Mouse (Mus musculus) heart, embryonic 15.5 days (tissue): ENCODE measurements around the gene Ctdsp1. TPM values are rescaled to one million over a fixed set of nuclear protein-coding genes. Genes with fewer than 3 reads are reported as not detected.
A peak's percentile ranks its signal among the peaks of the same experiment; 100 is the strongest.

ENCODE experiments used
- ATAC-seq: fragments of 200-750 bp; cut with Nextera tagmentation; replicated peaks from 2 replicates; pipeline ENCODE4 v1.8.0; 2017; ENCODE audit warnings: low read depth, moderate TSS enrichment; ENCODE audit not compliant: insufficient number of reproducible peaks, insufficient read depth, low FRiP score
- H3K27ac ChIP-seq: fragments of 300-500 bp; sonication (generic); 2 replicates; pipeline ENCODE4 v1.5.1; 2015; ENCODE audit warnings: mild to moderate bottlenecking, inconsistent platforms
- H3K27me3 ChIP-seq: fragments of 300-500 bp; sonication (generic); 2 replicates; pipeline ENCODE4 v1.6.1; 2015; ENCODE audit warnings: inconsistent platforms
- H3K36me3 ChIP-seq: fragments of 300-500 bp; sonication (generic); 2 replicates; pipeline ENCODE4 v1.6.1; 2015; ENCODE audit warnings: mild to moderate bottlenecking, inconsistent platforms
- H3K4me1 ChIP-seq: fragments of 300-500 bp; sonication (generic); replicated peaks from 2 replicates; pipeline ENCODE4 v1.6.1; 2015; ENCODE audit warnings: inconsistent platforms
- H3K4me2 ChIP-seq: fragments of 300-500 bp; sonication (generic); 2 replicates; pipeline ENCODE4 v1.6.1; 2015; ENCODE audit warnings: inconsistent platforms, mild to moderate bottlenecking, moderate library complexity
- H3K4me3 ChIP-seq: fragments of 300-500 bp; sonication (generic); 2 replicates; pipeline ENCODE4 v1.5.1; 2015; ENCODE audit warnings: mild to moderate bottlenecking, inconsistent platforms
- H3K9ac ChIP-seq: fragments of 300-500 bp; sonication (generic); 2 replicates; pipeline ENCODE4 v1.6.1; 2015; ENCODE audit warnings: mild to moderate bottlenecking, inconsistent platforms
- H3K9me3 ChIP-seq: fragments of 300-500 bp; sonication (generic); replicated peaks from 2 replicates; pipeline ENCODE4 v1.6.1; 2016; ENCODE audit warnings: inconsistent platforms
- WGBS: fragments of 180-500 bp; shearing (Covaris S2); methylation state at CpG from one replicate; pipeline ENCODE4 v1.1.7; 2015; ENCODE audit warnings: mixed read lengths; 5-methylcytosine and 5-hydroxymethylcytosine counted together
- polyA plus RNA-seq: library from polyadenylated mRNA; unstranded; fragments of >200 nt; fragmentation: Nextera tagmentation; extraction: Ambion mirVana; gene quantifications from 2 replicates; pipeline ENCODE4 v1.2.1, GENCODE M21; 2015

Gene Ctdsp1
- polyA plus RNA-seq, 1 experiment from 2014 or later = 55.1 TPM

DNA sequence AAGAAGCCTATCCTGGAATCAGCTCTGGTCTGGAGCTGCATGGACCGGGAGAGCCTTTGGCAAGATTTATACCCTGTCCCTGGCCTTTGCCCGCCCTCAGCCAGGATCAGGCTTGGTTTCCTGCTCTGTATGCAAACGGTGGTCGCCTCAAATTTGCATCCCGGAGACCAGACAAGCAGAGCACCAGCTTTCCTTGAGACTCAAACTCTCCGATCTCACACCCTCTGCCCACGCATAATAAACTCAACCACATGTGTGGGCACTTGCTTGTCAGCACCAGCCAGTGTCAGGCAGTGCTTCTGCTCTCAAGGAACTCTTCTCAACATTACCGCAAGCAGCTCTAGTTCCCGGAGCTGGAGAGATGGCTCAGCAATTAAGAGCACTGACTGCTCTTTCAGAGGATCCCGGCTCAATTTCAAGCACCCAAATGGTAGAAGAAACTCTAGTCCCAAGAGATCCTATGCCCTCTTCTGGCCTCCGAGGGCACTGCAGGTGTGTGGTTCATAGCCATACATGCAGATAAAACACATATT, 6.7 kb downstream of the Ctdsp1 start:
- no peaks in the 10 kb centered on the region for H3K9me3 ChIP-seq
- H3K4me3 ChIP-seq = peak overlapping the region; percentile 50
- H3K36me3 ChIP-seq = peaks cover 23% of the 10 kb centered on the region
- peak overlapping the region; percentile 90 for H3K4me2 ChIP-seq
- WGBS = 3% methylated on average over 11 of the region's 11 CpGs
- H3K9ac ChIP-seq = peak overlapping the region; percentile 63
- peaks cover 22% of the 10 kb centered on the region for H3K4me1 ChIP-seq
- H3K27me3 ChIP-seq = no peaks in the 10 kb centered on the region
- H3K27ac ChIP-seq = peak overlapping the region; percentile 95
- peak; percentile 25 for ATAC-seq

DNA sequence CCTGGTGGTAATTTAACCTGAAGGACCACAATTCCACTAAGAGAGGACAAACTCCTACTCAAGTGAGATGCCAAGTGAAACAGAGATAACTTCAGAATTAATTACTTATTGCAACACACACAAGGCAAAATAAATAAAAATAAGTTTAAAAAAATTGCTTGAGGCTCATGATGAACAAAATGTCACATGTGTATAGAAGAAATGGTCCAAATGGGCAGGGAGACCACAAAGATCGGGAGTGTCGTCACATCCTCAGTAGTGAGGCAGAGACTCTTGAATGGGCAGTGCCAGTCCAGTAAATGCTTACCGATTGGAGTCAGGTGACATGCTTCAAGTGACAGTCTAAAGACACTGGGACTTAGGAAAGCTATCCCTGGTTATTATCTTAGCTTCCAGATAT, 9.2 kb downstream of the Ctdsp1 start:
- Histone ChIP-seq H3K4me2 (no peak overlapping the region), H3K36me3 (no peaks in the 10 kb centered on the region), H3K27ac (no peak overlapping the region), H3K4me1 (peaks cover 11% of the 10 kb centered on the region), H3K9me3 (no peaks in the 10 kb centered on the region), H3K27me3 (no peaks in the 10 kb centered on the region), H3K4me3 (no peak overlapping the region), H3K9ac (no peak overlapping the region)
- 71% methylated on average over 3 of the region's 3 CpGs for WGBS
- no peak for ATAC-seq

DNA sequence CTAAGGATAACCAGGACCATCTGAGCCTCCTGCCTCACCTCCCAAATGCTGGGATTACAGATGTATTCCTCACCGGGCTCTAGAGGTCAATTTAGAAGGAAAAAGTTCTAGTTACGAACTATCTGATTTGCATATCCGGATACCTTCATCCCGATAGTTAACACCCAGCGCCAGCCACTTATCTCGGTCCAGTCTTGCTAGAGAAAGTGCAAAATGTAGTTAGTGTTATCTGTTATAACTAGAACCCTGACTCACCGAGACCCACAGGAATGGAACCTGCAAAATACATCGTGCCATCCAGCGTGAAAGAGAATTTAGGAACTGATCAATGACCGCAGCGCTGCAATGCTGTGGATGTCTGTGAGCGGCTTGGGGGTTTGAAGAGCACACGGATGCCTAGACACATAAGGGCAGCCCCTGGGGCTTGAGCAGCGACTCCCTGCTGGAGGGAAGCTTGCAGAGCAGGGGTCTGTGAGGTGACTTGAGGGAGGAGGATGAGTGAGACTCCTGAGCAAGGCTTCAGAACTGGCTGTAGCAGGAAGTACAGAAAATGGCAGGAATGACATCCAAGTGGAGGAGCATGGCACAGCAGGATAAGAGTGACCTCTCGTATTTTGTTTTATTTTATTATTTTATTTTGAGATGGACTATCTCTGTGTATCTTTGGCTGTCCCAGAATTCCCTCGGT, 9.8 kb downstream of the Ctdsp1 start:
- peaks cover 11% of the 10 kb centered on the region for H3K4me1 ChIP-seq
- ATAC-seq = no peak
- no peaks in the 10 kb centered on the region for H3K27me3 ChIP-seq
- no peak overlapping the region for H3K4me3 ChIP-seq
- WGBS = 44% methylated on average over 16 of the region's 16 CpGs
- H3K9me3 ChIP-seq = no peaks in the 10 kb centered on the region
- H3K4me2 ChIP-seq = 0 out of 2 replicates have a peak overlapping the region, but pooled peaks have one; percentile 18
- H3K9ac ChIP-seq = no peak overlapping the region
- H3K36me3 ChIP-seq = no peaks in the 10 kb centered on the region
- H3K27ac ChIP-seq = no peak overlapping the region

DNA sequence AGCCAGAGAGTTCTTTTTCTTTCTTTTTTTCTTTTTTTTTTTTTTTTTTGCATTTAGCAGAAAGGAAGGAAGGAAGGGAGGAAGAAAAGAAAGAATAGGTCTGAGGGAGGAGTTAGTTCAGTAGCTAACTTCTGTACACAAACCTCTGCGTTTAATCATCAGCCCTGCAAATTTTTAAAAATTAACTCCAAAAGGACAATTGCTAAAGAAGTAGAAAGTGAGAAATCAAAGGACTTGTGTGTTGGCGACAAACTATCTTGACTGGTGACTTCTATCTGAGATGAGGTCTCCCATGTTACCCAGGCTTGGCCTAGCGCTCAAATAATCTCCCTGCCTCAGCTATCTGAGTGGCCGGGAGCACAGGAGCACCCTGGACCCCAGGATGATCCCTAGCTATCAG, 12.9 kb downstream of the Ctdsp1 start:
- no peaks in the 10 kb centered on the region for H3K27me3 ChIP-seq
- H3K9ac ChIP-seq = no peak overlapping the region
- ATAC-seq = no peak
- H3K27ac ChIP-seq = no peak overlapping the region
- no peak overlapping the region for H3K4me3 ChIP-seq
- H3K9me3 ChIP-seq = no peaks in the 10 kb centered on the region
- H3K4me2 ChIP-seq = no peak overlapping the region
- no peaks in the 10 kb centered on the region for H3K36me3 ChIP-seq
- H3K4me1 ChIP-seq = no peaks in the 10 kb centered on the region
- 75% methylated on average over 4 of the region's 4 CpGs for WGBS

DNA sequence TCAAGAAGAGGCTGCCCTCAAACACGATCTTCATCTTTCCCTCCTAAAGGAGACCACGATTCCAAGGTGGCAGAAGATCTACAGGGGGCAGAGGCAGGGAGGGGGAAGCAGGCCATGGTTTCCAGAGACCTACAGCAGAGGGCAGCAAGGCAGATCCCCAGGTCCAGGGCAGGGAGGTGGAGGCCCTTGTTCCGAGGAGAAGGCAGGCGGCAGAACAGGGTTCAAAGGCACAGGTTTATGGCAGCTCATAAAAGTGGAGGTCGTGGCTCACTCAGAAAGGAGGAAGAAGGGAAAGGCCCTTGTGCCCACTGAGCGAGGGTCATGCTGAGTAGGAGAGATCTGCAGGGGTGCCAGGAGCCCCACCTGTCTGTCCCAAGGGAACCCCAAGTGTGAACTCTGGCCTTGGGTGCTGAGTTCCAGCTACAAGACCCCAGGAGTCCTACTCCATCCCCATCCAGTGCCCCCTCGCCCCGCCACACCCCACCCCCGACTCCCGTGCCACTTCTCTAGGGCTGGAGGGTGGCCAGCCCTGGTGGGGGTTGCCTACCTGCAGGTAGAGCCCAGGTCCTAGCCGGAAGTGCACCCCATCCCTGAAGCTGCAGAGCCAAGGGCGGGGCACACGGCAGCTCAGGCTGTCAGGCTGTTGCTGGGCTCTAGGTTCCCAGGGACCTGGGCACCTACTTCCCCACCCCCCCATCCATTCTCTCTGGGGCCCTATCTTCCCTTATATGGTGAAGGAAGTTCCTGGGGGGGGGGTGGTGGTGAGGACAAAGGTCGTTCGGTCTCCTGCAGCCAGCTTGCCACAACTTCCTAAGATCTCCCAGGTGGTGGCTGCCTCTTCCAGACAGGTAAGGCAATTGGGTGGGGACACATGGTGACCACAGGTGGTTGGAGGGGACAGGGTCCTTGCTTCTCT, 17.5 kb downstream of the Ctdsp1 start, which contains the start of gene Vil1:
Gene Vil1, plus strand, starts transcription at position 788 of the 916 bp plus-strand sequence.
- Histone ChIP-seq H3K27me3 (no peaks in the 10 kb centered on the region), H3K4me3 (no peak within 1 kb of the TSS), H3K4me1 (no peaks in the 10 kb centered on the region), H3K9ac (no peak within 1 kb of the TSS), H3K27ac (no peak within 1 kb of the TSS), H3K9me3 (no peaks in the 10 kb centered on the region), H3K36me3 (no peaks in the 10 kb centered on the region), H3K4me2 (no peak within 1 kb of the TSS)
- WGBS = 48% methylated on average over 15 of the region's 15 CpGs
- no peak for ATAC-seq

DNA sequence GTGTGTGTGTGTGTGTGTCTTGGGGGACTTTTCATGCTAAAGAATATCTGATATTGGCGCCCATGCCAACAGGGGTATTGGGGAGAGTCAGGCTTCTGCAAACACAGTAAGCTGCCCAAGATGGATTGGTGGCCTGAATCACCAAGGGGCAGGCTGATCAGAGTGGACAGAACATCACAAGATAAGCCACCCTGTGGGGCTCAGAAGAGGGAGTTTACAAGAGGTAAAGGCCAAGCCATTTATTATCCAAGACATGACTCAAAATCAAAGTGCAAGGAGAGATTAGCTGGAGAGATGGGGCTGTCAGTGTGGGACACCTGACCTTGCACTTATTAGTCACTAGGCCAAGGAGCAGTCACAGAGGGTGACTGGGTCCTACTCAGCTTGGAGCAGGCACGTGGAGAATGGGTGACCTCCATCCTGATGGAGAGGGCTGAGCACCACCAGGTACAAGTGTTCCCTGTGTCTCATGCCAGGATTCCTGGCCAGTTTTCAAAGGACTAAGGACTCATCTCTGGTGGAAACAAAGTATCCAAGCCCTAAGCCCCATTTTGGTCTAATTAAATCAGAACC, 20.5 kb downstream of the Ctdsp1 start:
- ATAC-seq = no peak
- WGBS = 52% methylated on average over 2 of the region's 2 CpGs
- H3K27me3 ChIP-seq = no peaks in the 10 kb centered on the region

DNA sequence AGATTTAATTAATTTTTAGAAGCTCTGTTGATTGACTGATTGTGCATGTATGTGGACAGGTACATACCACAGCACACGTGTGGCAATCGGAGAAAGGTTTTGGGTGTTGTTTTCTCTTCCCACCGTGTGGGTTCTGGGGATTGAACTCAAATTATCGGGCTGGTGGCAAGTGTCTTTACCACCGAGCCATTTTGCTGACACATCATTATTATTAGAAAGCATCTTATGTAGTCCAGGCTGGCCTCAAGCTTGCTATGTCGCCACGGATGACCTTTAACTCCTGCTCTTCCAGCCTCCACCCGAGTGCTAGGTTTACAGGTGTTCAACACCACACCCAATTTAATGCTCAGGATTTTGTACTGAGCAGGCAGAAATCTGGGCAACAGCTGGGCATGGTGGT, 21.4 kb downstream of the Ctdsp1 start:
- H3K9ac ChIP-seq = no peak overlapping the region
- no peaks in the 10 kb centered on the region for H3K4me1 ChIP-seq
- no peaks in the 10 kb centered on the region for H3K27me3 ChIP-seq
- H3K9me3 ChIP-seq = no peaks in the 10 kb centered on the region
- H3K36me3 ChIP-seq = no peaks in the 10 kb centered on the region
- 76% methylated on average over 8 of the region's 8 CpGs for whole genome bisulfite sequencing
- no peak overlapping the region for H3K4me2 ChIP-seq
- no peak overlapping the region for H3K4me3 ChIP-seq
- H3K27ac ChIP-seq = no peak overlapping the region
- no peak for ATAC-seq

More for the DNA sequence above, 20.5 kb downstream of the Ctdsp1 start:
- Histone ChIP-seq H3K4me3 (no peak overlapping the region), H3K4me2 (no peak overlapping the region), H3K27ac (no peak overlapping the region), H3K36me3 (no peaks in the 10 kb centered on the region), H3K9me3 (no peaks in the 10 kb centered on the region), H3K4me1 (no peaks in the 10 kb centered on the region), H3K9ac (no peak overlapping the region)

DNA sequence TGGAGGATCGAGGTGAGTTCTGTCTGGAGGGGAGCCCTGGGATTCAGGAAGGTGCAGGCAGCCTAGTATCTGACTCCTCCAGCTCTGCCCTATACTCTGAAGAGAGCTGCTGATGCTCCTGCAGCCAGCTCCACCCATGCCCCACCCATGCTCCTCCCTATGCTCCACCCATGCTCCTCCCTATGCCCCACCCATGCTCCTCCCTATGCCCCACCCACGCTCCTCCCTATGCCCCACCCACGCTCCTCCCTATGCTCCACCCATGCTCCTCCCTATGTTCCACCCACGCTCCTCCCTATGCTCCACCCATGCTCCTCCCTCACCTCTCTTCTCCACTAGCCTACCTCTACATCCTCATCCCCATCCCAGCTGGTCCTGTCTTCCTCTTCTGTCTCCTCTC, 23.8 kb downstream of the Ctdsp1 start:
- Histone ChIP-seq H3K4me2 (no peak overlapping the region), H3K4me3 (no peak overlapping the region), H3K36me3 (no peaks in the 10 kb centered on the region), H3K9ac (no peak overlapping the region), H3K9me3 (no peaks in the 10 kb centered on the region), H3K27me3 (no peaks in the 10 kb centered on the region), H3K4me1 (peaks cover 7% of the 10 kb centered on the region; the same call in 1 of the 2 replicates), H3K27ac (no peak overlapping the region)
- no peak for ATAC-seq
- 40% methylated on average over 4 of the region's 4 CpGs for WGBS

DNA sequence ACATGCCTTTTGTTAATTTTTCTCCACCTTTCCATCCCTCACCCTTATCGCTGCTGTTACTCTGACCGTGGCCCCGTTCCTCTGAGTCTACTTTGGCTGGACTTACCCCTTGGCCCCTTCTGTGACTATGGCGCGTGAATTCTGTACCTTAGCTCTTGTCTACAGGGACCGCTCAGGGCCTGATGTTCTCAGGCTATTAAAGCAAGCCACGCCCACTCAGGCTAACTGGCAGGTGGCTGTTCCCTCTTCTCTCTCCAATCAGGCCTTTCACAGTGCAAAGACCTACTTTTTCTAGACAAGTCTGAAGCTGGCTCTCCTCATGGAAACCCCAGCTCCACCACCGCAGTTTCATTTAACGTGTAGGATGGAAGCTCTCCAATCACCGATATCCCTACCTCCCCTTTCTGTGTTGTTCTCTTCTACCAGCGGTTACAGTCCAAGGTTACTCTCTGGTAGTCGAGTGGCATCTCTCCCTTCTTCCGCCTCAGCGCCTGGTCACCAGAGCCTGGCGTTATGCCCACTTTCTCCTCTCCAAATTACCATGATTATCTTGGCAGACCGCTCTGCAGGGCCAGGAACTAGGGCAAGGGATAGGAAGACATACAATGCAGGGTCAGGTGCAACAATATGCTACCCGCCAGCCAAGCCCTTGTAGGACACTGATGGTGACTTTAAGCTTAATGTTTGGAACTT, 27.6 kb downstream of the Ctdsp1 start:
- no peak overlapping the region for H3K27ac ChIP-seq
- no peaks in the 10 kb centered on the region for H3K9me3 ChIP-seq
- no peaks in the 10 kb centered on the region for H3K36me3 ChIP-seq
- no peaks in the 10 kb centered on the region for H3K27me3 ChIP-seq
- no peak overlapping the region for H3K4me3 ChIP-seq
- H3K9ac ChIP-seq = no peak overlapping the region
- 65% methylated on average over 17 of the region's 17 CpGs for WGBS
- no peak overlapping the region for H3K4me2 ChIP-seq
- H3K4me1 ChIP-seq = peaks cover 17% of the 10 kb centered on the region
- no peak for ATAC-seq

DNA sequence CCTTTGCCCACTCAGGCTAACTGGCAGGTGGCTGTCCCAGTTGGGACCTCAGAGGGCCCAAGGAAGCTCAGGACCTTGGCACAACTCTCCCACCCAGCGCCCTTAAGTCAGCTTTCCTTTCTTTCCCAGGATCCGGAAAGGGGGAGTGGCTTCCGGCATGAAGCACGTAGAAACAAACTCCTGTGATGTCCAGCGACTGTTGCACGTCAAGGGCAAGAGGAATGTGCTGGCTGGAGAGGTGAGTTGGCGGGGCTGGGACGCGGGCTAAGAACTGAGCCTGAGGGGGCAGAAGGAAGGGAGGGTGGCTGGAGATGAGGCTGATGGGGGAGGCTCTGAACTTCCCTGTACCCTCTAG, 28.1 kb downstream of the Ctdsp1 start:
- WGBS = 49% methylated on average over 9 of the region's 9 CpGs
- no peak for ATAC-seq
- peaks cover 17% of the 10 kb centered on the region for H3K4me1 ChIP-seq
- no peaks in the 10 kb centered on the region for H3K27me3 ChIP-seq
- no peak overlapping the region for H3K27ac ChIP-seq
- no peaks in the 10 kb centered on the region for H3K9me3 ChIP-seq
- H3K4me3 ChIP-seq = no peak overlapping the region
- no peaks in the 10 kb centered on the region for H3K36me3 ChIP-seq
- no peak overlapping the region for H3K9ac ChIP-seq
- no peak overlapping the region for H3K4me2 ChIP-seq

DNA sequence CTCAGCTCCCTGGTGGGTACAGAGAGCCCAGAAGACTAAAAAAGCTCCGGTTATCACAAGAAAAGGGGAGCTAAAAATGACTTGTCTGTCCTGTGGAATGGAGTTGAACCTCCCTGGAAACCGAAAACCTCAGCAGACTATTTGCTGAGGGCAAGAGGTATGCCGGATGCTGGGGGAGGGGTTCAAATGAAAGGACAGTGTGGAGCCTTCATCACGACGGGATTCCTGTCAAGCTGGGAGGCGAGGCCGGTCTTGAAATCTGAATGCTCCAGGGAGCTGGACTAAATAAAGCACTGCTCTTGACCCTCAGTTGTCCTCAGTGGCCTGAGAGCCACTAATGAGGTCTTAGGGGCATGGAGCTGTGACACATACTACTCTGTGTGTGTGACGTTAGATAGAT, 31.8 kb downstream of the Ctdsp1 start:
- Histone ChIP-seq H3K9me3 (no peaks in the 10 kb centered on the region), H3K4me3 (no peak overlapping the region), H3K4me1 (peaks cover 17% of the 10 kb centered on the region), H3K4me2 (no peak overlapping the region), H3K9ac (no peak overlapping the region), H3K27me3 (no peaks in the 10 kb centered on the region), H3K36me3 (no peaks in the 10 kb centered on the region), H3K27ac (no peak overlapping the region)
- 18% methylated on average over 8 of the region's 8 CpGs for WGBS
- no peak for ATAC-seq
